Mouse (Mus musculus) lung, adult 2 months (tissue): ENCODE results near the gene Usp39. TPM values are rescaled to one million over a fixed set of nuclear protein-coding genes. Genes with fewer than 3 reads are reported as not detected.

Experiments used
- DNase-seq: peaks from one replicate; pipeline ENCODE4 v3.0.0; 2022
- H3K4me1 ChIP-seq: fragments of 200-500 bp; 2 replicates; pipeline ENCODE4 v1.6.1; 2011; ENCODE audit warnings: low read length; ENCODE audit not compliant: control insufficient read depth, insufficient read depth
- H3K4me3 ChIP-seq: fragments of 200-500 bp; replicated peaks from 2 replicates; pipeline ENCODE3; 2011; ENCODE audit warnings: low read depth, mild to moderate bottlenecking, control low read depth, low read length; ENCODE audit errors: extremely low read depth
- CTCF ChIP-seq: fragments of 200-500 bp; IDR thresholded peaks from 2 replicates; pipeline ENCODE4 v1.5.1; 2011; ENCODE audit warnings: mild to moderate bottlenecking, low read length, control low read depth; ENCODE audit not compliant: insufficient read depth
- POLR2A ChIP-seq: fragments of 200-500 bp; IDR thresholded peaks from 2 replicates; pipeline ENCODE4 v1.6.1; 2011; ENCODE audit warnings: low read depth, mild to moderate bottlenecking, control low read depth, low read length, borderline replicate concordance; ENCODE audit errors: extremely low read depth
- WGBS: fragments of 180-500 bp; shearing (Covaris S2); methylation state at CpG from one replicate; pipeline ENCODE4 v1.1.7; 2018; 5-methylcytosine and 5-hydroxymethylcytosine counted together
- polyA plus RNA-seq: library from polyadenylated mRNA; depleted of rRNA; stranded (reverse); fragments of >200 nt; gene quantifications from 2 replicates; pipeline ENCODE4 v1.2.3, GENCODE M21; 2012

Gene Usp39
- polyA plus RNA-seq, 1 experiment, result 21.8 TPM

GRCm38 (mm10) chr6:72312198-72312597 is 32.8 kb downstream of the Usp39 start:
- 87% methylated on average over 3 of the region's 3 CpGs for WGBS
- TF ChIP-seq CTCF (no peak), POLR2A (peak; percentile 35; the same call in 1 of the 2 replicates)
- no peak for DNase-seq
- no peaks in the 10 kb centered on the region for H3K4me1 ChIP-seq
- H3K4me3 ChIP-seq, result no peak overlapping the region

GRCm38 (mm10) chr6:72303510-72303909 is 41.5 kb downstream of the Usp39 start:
- WGBS, result 51% methylated on average over 9 of the region's 9 CpGs
- Histone ChIP-seq H3K4me1 (peaks cover 15% of the 10 kb centered on the region), H3K4me3 (no peak overlapping the region)
- no peak for DNase-seq
- TF ChIP-seq POLR2A (no peak), CTCF (no peak)

GRCm38 (mm10) chr6:72302349-72302925 is 42.5 kb downstream of the Usp39 start:
- DNase-seq, result no peak
- TF ChIP-seq POLR2A (no peak), CTCF (no peak)
- Histone ChIP-seq H3K4me3 (no peak overlapping the region), H3K4me1 (peaks cover 15% of the 10 kb centered on the region)
- 84% methylated on average over 11 of the region's 11 CpGs for WGBS

- 70% methylated on average over 3 of the region's 3 CpGs for WGBS
- Histone ChIP-seq H3K4me1 (peaks cover 9% of the 10 kb centered on the region), H3K4me3 (no peak overlapping the region)
- DNase-seq, result no peak
- no peak for TF ChIP-seq CTCF
- TF ChIP-seq POLR2A, result no peak
These were observed 47.2 kb downstream of the Usp39 start for GRCm38 (mm10) chr6:72297825-72298224.

- TF ChIP-seq POLR2A (no peak; the same call in 1 of the 2 replicates), CTCF (no peak)
- Histone ChIP-seq H3K4me3 (no peak overlapping the region), H3K4me1 (peaks cover 2% of the 10 kb centered on the region; the same call in 1 of the 2 replicates)
- no peak for DNase-seq
- WGBS, result 24% methylated on average over 12 of the region's 12 CpGs
These were observed 51.9 kb downstream of the Usp39 start for GRCm38 (mm10) chr6:72292972-72293651.

- Histone ChIP-seq H3K4me3 (no peak overlapping the region), H3K4me1 (peaks cover 5% of the 10 kb centered on the region; the same call in 1 of the 2 replicates)
- TF ChIP-seq POLR2A, result no peak
- TF ChIP-seq CTCF, result no peak
- 50% methylated on average over 3 of the region's 3 CpGs for WGBS
- DNase-seq, result no peak
These were observed 55.5 kb downstream of the Usp39 start for GRCm38 (mm10) chr6:72289484-72289883.

GRCm38 (mm10) chr6:72283914-72284313 is 61.1 kb downstream of the Usp39 start:
- DNase-seq, result no peak
- H3K4me1 ChIP-seq, result peaks cover 3% of the 10 kb centered on the region; the same call in 1 of the 2 replicates
- 20% methylated on average over 4 of the region's 4 CpGs for WGBS
- TF ChIP-seq POLR2A (no peak), CTCF (peak; percentile 64)
- H3K4me3 ChIP-seq, result no peak overlapping the region

GRCm38 (mm10) chr6:72280410-72280998 is 64.5 kb downstream of the Usp39 start:
- TF ChIP-seq CTCF (no peak), POLR2A (no peak)
- WGBS, result 60% methylated on average over 7 of the region's 7 CpGs
- H3K4me1 ChIP-seq, result peaks cover 9% of the 10 kb centered on the region
- no peak overlapping the region for H3K4me3 ChIP-seq
- no peak for DNase-seq

GRCm38 (mm10) chr6:72279505-72279904 is 65.5 kb downstream of the Usp39 start:
- 63% methylated on average over 7 of the region's 7 CpGs for WGBS
- H3K4me1 ChIP-seq, result peaks cover 9% of the 10 kb centered on the region
- TF ChIP-seq POLR2A (no peak), CTCF (no peak)
- no peak for DNase-seq
- no peak overlapping the region for H3K4me3 ChIP-seq
